Mouse (Mus musculus) CH12.LX (cell line): ENCODE data around the gene B230219D22Rik. TPM values are rescaled to one million over a fixed set of nuclear protein-coding genes. Genes with fewer than 3 reads are reported as not detected.

Experiments
- DNase-seq: peaks from one replicate; pipeline ENCODE4 v3.0.0-alpha.2; 2013; ENCODE audit errors: extremely low read depth
- H3K27ac ChIP-seq: 2 replicates; pipeline ENCODE4 v1.5.1; 2012; ENCODE audit warnings: low read depth, mild to moderate bottlenecking, control low read depth, moderate library complexity; ENCODE audit not compliant: insufficient read depth
- H3K27me3 ChIP-seq: replicated peaks from 2 replicates; pipeline ENCODE3; 2012; ENCODE audit warnings: inconsistent platforms
- H3K36me3 ChIP-seq, 2 experiments: replicated peaks in 1 of 2; 2 replicates each; pipeline versions ENCODE3 to v1.6.1; 2012; ENCODE audit warnings: inconsistent platforms in 1 of 2, low read length in 1 of 2, mild to moderate bottlenecking in 1 of 2, mixed read lengths in 1 of 2, moderate library complexity in 1 of 2; ENCODE audit not compliant: control insufficient read depth in 1 of 2, insufficient read depth in 1 of 2
- H3K4me1 ChIP-seq, 2 experiments: 2 replicates each; pipeline ENCODE4 v1.6.1; 2012; ENCODE audit warnings: inconsistent platforms in 1 of 2, moderate library complexity in 1 of 2; ENCODE audit not compliant: insufficient read depth in 2 of 2, control insufficient read depth in 1 of 2
- H3K4me2 ChIP-seq: 2 replicates; pipeline ENCODE4 v1.6.1; 2012; ENCODE audit warnings: low read depth, mild to moderate bottlenecking, control low read depth; ENCODE audit not compliant: poor library complexity, insufficient read depth, severe bottlenecking
- H3K4me3 ChIP-seq, 3 experiments: fragments of 150-350 bp in 1 of 3; sonication (generic) in 1 of 3; replicated peaks in 1 of 3; 2 replicates each; pipeline versions ENCODE3 to v1.5.1; 2011 to 2012; ENCODE audit warnings: low read depth in 2 of 3, low read length in 2 of 3, mild to moderate bottlenecking in 2 of 3, moderate library complexity in 2 of 3, control low read depth in 1 of 3, improper control_type of control experiment in 1 of 3, inconsistent platforms in 1 of 3, mixed read lengths in 1 of 3; ENCODE audit not compliant: poor library complexity in 1 of 3
- H3K79me2 ChIP-seq: replicated peaks from 2 replicates; pipeline ENCODE4 v1.6.1; 2012; ENCODE audit warnings: mild to moderate bottlenecking, moderate library complexity; ENCODE audit not compliant: control insufficient read depth, poor library complexity, insufficient read depth, severe bottlenecking; ENCODE audit errors: extremely low read depth
- H3K9ac ChIP-seq: 2 replicates; pipeline ENCODE4 v1.6.1; 2012; ENCODE audit warnings: low read depth, mild to moderate bottlenecking, control low read depth, moderate library complexity; ENCODE audit not compliant: insufficient read depth
- H3K9me3 ChIP-seq: replicated peaks from 2 replicates; pipeline ENCODE3; 2012; ENCODE audit warnings: low read length, inconsistent platforms, mixed read lengths
- BHLHE40 ChIP-seq: IDR thresholded peaks from 2 replicates; pipeline ENCODE4 v1.6.1; 2011; ENCODE audit warnings: mild to moderate bottlenecking, low read depth, low read length, improper control_type of control experiment
- HCFC1 ChIP-seq: IDR thresholded peaks from 2 replicates; pipeline ENCODE4 v1.6.1; 2012; ENCODE audit warnings: low read depth, mild to moderate bottlenecking, inconsistent platforms, low read length, improper control_type of control experiment
- IRF4 ChIP-seq: IDR thresholded peaks from 2 replicates; pipeline ENCODE4 v1.6.1; 2014; ENCODE audit warnings: low read depth, mild to moderate bottlenecking, inconsistent platforms, low read length, improper control_type of control experiment
- JUN ChIP-seq: IDR thresholded peaks from 2 replicates; pipeline ENCODE4 v1.6.1; 2011; ENCODE audit warnings: low read depth, mild to moderate bottlenecking, low read length, improper control_type of control experiment, moderate library complexity; ENCODE audit not compliant: insufficient read depth
- JUND ChIP-seq: conservative IDR thresholded peaks from 2 replicates; pipeline ENCODE4 v1.6.1; 2011; ENCODE audit warnings: low read depth, low read length, improper control_type of control experiment
- KAT2A ChIP-seq: IDR thresholded peaks from 2 replicates; pipeline ENCODE4 v1.6.1; 2012; ENCODE audit warnings: low read length, improper control_type of control experiment, inconsistent platforms; ENCODE audit not compliant: insufficient replicate concordance
- MAFK ChIP-seq: IDR thresholded peaks from 2 replicates; pipeline ENCODE4 v1.6.1; 2011; ENCODE audit warnings: low read length, improper control_type of control experiment; ENCODE audit not compliant: insufficient replicate concordance
- MAX ChIP-seq: IDR thresholded peaks from 2 replicates; pipeline ENCODE4 v1.6.1; 2011; ENCODE audit warnings: low read length, improper control_type of control experiment
- MAZ ChIP-seq: IDR thresholded peaks from 2 replicates; pipeline ENCODE4 v1.6.1; 2012; ENCODE audit warnings: low read depth, mild to moderate bottlenecking, inconsistent platforms, low read length, improper control_type of control experiment, moderate library complexity
- MXI1 ChIP-seq: IDR thresholded peaks from 2 replicates; pipeline ENCODE4 v1.6.1; 2011; ENCODE audit warnings: mild to moderate bottlenecking, low read depth, low read length, improper control_type of control experiment
- NELFE ChIP-seq: IDR thresholded peaks from 2 replicates; pipeline ENCODE4 v1.6.1; 2011; ENCODE audit warnings: low read depth, low read length, improper control_type of control experiment
- POLR2A ChIP-seq: IDR thresholded peaks from 2 replicates; pipeline ENCODE4 v1.6.1; 2011; ENCODE audit warnings: low read depth, mild to moderate bottlenecking, improper control_type of control experiment, low read length
- POLR2AphosphoS2 ChIP-seq: IDR thresholded peaks from 2 replicates; pipeline ENCODE4 v1.6.1; 2011; ENCODE audit warnings: low read depth, low read length, improper control_type of control experiment
- RAD21 ChIP-seq: IDR thresholded peaks from 2 replicates; pipeline ENCODE4 v1.6.1; 2011; ENCODE audit warnings: low read depth, mild to moderate bottlenecking, low read length, improper control_type of control experiment, moderate library complexity
- SIN3A ChIP-seq: IDR thresholded peaks from 2 replicates; pipeline ENCODE4 v1.6.1; 2012; ENCODE audit warnings: low read length, improper control_type of control experiment, inconsistent platforms
- TBP ChIP-seq: conservative IDR thresholded peaks from 2 replicates; pipeline ENCODE4 v1.6.1; 2011; ENCODE audit warnings: low read depth, low read length, improper control_type of control experiment
- UBTF ChIP-seq: IDR thresholded peaks from 2 replicates; pipeline ENCODE4 v1.6.1; 2012; ENCODE audit warnings: low read depth, mild to moderate bottlenecking, inconsistent platforms, low read length, improper control_type of control experiment, moderate library complexity
- ZC3H11A ChIP-seq: IDR thresholded peaks from 2 replicates; pipeline ENCODE4 v1.6.1; 2012; ENCODE audit warnings: low read depth, mild to moderate bottlenecking, inconsistent platforms, low read length, improper control_type of control experiment
- ZMIZ1 ChIP-seq: IDR thresholded peaks from 2 replicates; pipeline ENCODE4 v1.6.1; 2012; ENCODE audit warnings: low read depth, mild to moderate bottlenecking, inconsistent platforms, low read length, improper control_type of control experiment
- dilution Hi-C: fragments of 300-500 bp; cut with MboI; formaldehyde crosslinking; loops from 2 replicates; pipeline ENCODE4 v1.14.3; 2020; ENCODE audit warnings: low sequenced_read_pairs; ENCODE audit not compliant: extremely low pct_unique_long_range_greater_than_20kb, extremely low pct_ligation_motif_present
- in situ Hi-C: fragments of 300-500 bp; cut with MboI; formaldehyde crosslinking; loops from 3 replicates; pipeline ENCODE4 v1.14.3; 2019; ENCODE audit warnings: low sequenced_read_pairs, low pct_ligation_motif_present, low pct_unique_long_range_greater_than_20kb, mixed read lengths
- polyA plus RNA-seq: library from polyadenylated mRNA; unstranded; fragments of >175 nt; gene quantifications from 2 replicates; pipeline ENCODE4 v1.2.1, GENCODE M21; 2012; ENCODE audit warnings: low read depth; ENCODE audit not compliant: insufficient read length
- total RNA-seq, 2 experiments: library from RNA; depleted of rRNA; stranded (reverse); fragments of 300-350 nt in 1 of 2; fragments of >200 nt in 1 of 2; gene quantifications; 2 replicates each; pipeline ENCODE4 v1.2.3; 2012 to 2014

Gene B230219D22Rik
- total and polyA plus RNA-seq, 3 experiments, result 23.2 to 35.0 (median 25.7) TPM

GRCm38 (mm10) chr13:55683581-55683980, 9.3 kb upstream of the B230219D22Rik start:
- Histone ChIP-seq H3K79me2 (no peaks in the 10 kb centered on the region), H3K27me3 (no peaks in the 10 kb centered on the region), H3K27ac (no peak overlapping the region), H3K4me2 (no peak overlapping the region), H3K4me1 (peaks cover 5 to 20% of the 10 kb centered on the region in 2 experiments), H3K9me3 (no peaks in the 10 kb centered on the region), H3K9ac (no peak overlapping the region), H3K36me3 (peaks cover 16 to 49% of the 10 kb centered on the region in 2 experiments), H3K4me3 (no peak overlapping the region)
- dilution Hi-C loops, result no loop called here
- no peak for DNase-seq
- no peak for TF ChIP-seq MAX
- TF ChIP-seq HCFC1, result no peak
- no peak for TF ChIP-seq ZC3H11A
- no peak for TF ChIP-seq BHLHE40
- in situ Hi-C loops, result no loop called here

- no peaks in the 10 kb centered on the region for H3K79me2 ChIP-seq
- H3K9me3 ChIP-seq, result no peaks in the 10 kb centered on the region
- peaks cover 0 to 24% of the 10 kb centered on the region in 2 experiments for H3K36me3 ChIP-seq
- peaks cover 5 to 20% of the 10 kb centered on the region in 2 experiments for H3K4me1 ChIP-seq
- 0 out of 2 replicates have a peak overlapping the region, but pooled peaks have one; percentile 20 for H3K9ac ChIP-seq
- H3K27ac ChIP-seq, result no peak overlapping the region; the same call in 1 of the 2 replicates
- H3K27me3 ChIP-seq, result no peaks in the 10 kb centered on the region
- in situ Hi-C loops (no loop called here), dilution Hi-C loops (no loop called here)
- peak overlapping the region; percentile 37 for H3K4me2 ChIP-seq
- no peak; the same call in 1 of the 2 replicates for TF ChIP-seq MXI1
- peak; percentile 63 for TF ChIP-seq JUN
- TF ChIP-seq ZC3H11A, result no peak
- peak; percentile 63; the same call in 1 of the 2 replicates for TF ChIP-seq JUND
- TF ChIP-seq POLR2A, result peak; percentile 51
- TF ChIP-seq ZMIZ1, result 0 out of 2 replicates have a peak, but pooled peaks have one; percentile 30
- TF ChIP-seq TBP, result 0 out of 2 replicates have a peak, but pooled peaks have one; percentile 28
- TF ChIP-seq NELFE, result peak; percentile 29; the same call in 1 of the 2 replicates
- peak; percentile 86 for DNase-seq
- H3K4me3 ChIP-seq, result no peak overlapping the region
These were observed 6.8 kb upstream of the B230219D22Rik start for GRCm38 (mm10) chr13:55686107-55686633.

GRCm38 (mm10) chr13:55687927-55688602, 4.9 kb upstream of the B230219D22Rik start:
- no peaks in the 10 kb centered on the region for H3K9me3 ChIP-seq
- H3K36me3 ChIP-seq, result peaks cover 0 to 11% of the 10 kb centered on the region in 2 experiments
- no peaks in the 10 kb centered on the region for H3K27me3 ChIP-seq
- H3K4me1 ChIP-seq, result peaks cover 5 to 25% of the 10 kb centered on the region in 2 experiments
- H3K27ac ChIP-seq, result no peak overlapping the region
- DNase-seq, result no peak
- no peak overlapping the region for H3K4me2 ChIP-seq
- dilution Hi-C loops (no loop called here), in situ Hi-C loops (no loop called here)
- H3K9ac ChIP-seq, result no peak overlapping the region
- H3K4me3 ChIP-seq, result no peak overlapping the region
- peaks cover 1% of the 10 kb centered on the region; the same call in 1 of the 2 replicates for H3K79me2 ChIP-seq
- no peak for TF ChIP-seq RAD21
- no peak for TF ChIP-seq KAT2A
- TF ChIP-seq UBTF, result no peak
- TF ChIP-seq SIN3A, result no peak
- no peak for TF ChIP-seq JUND
- TF ChIP-seq MAFK, result no peak
- TF ChIP-seq POLR2AphosphoS2, result no peak
- TF ChIP-seq ZMIZ1, result no peak
- no peak for TF ChIP-seq IRF4
- no peak for TF ChIP-seq MAZ
